Mouse (Mus musculus): ENCODE measurements at regions not wholly inside any gene's neighbourhood (a gene's known extent, or its start where the extent isn't known, plus 50 kb on each side); places are given as distances from the start of the nearest gene placed in this dataset.
A peak's percentile ranks its signal among the peaks of the same experiment; 100 is the strongest.

DNA sequence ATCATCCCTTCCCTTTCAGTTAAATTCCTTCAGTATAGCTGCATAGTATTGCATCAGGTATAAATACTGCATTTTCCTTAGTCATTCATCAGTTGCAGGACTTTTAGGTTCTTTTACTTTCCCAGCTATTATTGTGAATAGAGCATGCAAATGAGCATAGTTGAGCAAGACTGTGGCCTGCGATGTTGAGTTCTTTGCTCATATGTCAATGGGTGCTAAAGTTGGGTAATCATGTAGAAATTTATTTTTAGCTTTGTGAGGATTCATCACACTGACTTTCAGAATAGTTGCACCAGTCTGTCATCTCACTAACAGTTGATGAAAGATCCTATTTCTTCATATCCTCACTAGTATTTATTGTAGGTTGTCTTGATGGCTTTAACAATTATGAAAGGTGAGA is 380.3 kb upstream of the Arrdc3 start:
- DNase-seq (ENCODE audit: low spot score in 2 of 2) = no peak

DNA sequence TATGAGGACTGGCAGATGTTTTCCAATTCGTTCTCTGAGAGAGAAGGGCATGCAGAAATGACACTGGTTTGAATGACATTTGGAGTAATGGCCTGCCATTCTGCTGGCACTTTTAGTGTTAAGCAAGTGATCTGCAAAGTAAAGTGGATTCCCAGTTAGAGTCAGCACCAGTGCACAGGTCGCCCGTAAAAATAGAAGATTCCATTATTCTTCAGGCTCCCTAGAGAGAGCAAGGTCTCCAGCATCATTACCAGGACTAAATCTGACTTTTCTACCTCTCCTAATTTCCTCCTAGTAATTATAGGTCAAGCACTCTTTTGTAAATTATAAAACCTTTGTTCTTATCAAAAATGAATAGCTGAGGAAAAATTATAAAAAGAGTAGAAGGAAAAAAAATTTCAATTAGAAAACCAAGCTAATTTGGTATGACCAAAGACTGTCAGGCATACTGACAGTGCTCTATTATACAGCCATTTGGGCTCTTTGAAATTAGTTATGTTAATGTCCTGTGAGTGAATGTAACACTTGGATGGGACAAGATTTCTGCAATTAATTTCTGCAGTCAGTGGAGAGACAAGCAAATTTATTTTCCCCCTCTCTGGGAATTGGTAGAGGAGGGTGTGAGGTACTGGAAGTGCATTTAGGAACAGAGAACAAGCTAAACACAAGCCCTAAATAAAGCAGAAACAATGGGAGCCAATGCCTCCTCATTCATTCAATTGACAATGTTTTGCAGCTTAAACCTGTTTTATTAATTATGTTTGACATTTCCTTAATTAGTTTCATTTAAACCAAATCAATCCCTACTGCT is 368.8 kb upstream of the Arrdc3 start:
- no peak for DNase-seq (ENCODE audit: low spot score in 2 of 2)

DNA sequence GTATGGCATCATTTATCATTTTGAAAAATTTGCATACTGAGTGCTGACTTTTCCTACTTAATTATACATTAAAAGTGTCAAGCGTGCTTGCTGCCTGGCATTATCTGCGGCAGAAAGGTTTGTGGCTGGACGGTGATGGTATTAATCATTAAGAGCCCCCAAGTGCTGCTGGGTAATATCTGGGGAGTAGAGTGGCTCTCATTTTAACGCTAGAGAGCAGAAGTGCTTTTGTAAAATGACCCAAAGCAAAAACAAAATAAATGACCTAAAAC is 368.3 kb upstream of the Arrdc3 start:
- DNase-seq (ENCODE audit: low spot score in 2 of 2) = no peak

DNA sequence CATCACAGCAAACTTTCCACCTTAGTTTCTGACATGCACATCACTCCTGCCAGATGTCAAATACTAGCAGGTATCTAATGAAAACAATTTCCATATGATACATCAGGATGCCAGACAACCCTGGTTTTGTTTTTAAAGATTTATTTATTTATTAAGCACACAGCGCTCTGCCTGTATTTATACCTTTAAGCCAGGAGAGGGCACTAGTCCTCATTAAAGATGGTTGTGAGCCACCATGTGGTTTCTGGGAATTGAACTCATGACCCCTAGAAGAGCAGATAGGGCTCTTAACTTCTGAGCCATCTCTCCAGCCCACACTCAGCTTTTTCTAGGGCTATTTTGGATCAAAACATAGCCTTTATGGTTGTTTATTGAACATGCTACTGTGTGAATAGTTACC is 364.3 kb upstream of the Arrdc3 start:
- DNase-seq (ENCODE audit: low spot score in 2 of 2) = no peak

DNA sequence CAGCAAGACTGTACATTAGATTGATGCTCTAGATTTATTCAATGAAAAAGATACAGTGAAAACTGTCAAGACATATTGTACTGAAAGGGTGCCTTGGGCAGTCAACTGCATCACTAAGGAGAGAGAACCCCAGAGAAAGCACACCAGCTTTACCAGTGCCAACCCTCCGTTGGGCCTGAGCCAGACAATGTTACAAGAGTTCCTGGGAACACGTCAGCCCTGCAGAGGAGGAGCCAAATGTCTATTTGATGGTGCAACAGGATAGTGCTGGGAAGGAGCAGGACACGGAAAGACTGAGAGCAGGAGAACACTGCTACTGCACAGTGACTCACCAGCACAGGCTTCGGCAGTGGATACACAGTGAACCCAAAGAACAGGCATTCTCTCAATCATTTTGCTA is 363.4 kb upstream of the Arrdc3 start:
- no peak for DNase-seq (ENCODE audit: low spot score in 2 of 2)

DNA sequence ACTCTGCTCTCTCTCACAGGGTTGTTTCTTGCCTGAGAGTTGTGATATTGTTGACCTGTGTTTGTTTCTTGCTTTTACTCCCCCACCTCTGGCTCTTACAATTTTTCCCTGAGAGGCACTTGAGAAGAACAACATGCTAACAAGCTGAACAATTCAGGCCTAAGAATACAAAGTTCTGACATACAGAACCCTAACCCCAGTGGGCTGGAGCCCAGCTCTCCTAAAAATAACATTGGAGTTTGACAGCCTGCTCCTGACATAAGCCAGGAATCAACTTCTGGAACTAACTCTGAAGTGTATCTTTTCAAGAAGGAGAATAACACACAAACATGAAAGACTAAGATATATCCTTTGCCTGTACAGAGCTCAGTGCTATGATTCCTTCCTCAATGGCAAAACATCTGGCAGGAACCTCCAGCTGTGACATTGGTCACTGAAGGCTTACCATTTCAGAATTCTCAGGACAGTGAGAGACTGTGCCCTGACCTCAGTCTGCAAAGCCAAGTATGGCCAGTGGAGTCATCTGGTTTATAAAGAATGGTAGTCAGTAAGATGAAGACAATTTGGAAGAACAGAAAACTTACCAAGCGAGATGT is 347.3 kb upstream of the Arrdc3 start:
- no peak for DNase-seq (ENCODE audit: low spot score in 2 of 2)

DNA sequence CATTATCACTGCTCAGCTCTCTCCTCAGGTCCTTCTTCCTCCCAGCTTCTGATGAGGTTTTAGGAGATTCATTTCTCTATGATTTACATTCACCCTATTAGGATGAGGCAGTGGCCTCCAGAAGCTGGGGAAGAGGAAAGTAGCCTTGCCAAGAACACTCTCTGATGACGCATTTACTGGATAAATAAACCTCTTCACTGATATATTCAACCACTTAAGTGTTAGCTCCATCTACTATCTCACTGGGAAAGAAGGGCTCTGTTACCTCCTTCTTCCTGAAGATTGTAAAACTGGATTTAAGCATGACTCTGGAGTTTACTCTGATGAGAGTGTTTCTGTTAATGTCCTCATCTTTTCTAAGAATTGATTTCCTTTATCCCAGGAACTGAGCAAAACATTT is 338.2 kb upstream of the Arrdc3 start:
- DNase-seq (ENCODE audit: low spot score in 2 of 2) = no peak

DNA sequence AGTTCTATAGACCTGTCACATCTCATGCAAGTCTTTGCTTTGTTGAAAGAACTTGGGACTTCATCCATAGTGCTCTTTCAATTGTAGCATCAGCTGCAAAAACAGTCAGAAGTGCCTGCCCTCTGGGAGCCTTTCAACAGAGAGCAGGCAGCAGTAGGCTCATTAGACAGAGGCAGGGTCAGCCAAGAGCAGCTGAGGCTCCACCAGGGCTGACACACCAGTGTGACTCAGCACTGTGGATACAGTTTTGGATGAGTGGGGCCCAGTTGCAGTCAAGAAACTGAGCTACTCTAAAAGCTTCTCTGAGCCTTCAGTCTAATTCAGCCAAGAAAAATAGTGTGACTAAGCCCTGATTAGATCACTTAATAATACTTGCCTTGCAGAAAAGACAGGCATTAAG is 326.0 kb upstream of the Arrdc3 start:
- DNase-seq (ENCODE audit: low spot score in 2 of 2) = peak in 1 of 2 experiments; percentile 57

Measured in urinary bladder, postnatal 4 days (tissue).